Mouse (Mus musculus): ENCODE results near the gene Col5a1.

DNA sequence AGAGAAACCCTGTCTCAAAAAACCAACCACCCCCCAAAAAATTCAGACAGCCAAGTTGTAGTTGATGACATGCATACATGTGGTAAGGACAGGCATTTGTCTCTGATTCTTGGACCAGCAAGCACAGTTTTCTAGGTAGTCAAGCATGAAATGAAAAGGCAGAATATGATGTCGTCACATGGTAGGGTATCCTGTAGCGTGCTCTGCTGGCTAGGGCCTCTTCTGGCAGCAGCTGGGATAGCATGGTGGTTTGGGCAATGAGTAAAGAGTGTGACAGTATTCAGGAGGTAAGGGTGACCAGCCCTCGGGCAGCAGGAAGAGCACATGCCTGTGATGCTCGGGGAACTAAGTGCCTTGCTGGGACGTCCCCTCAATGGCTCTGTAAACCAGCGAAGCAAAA is 73.0 kb downstream of the Col5a1 start:
- TF ChIP-seq CTCF (IDR thresholded peaks at IDR 0.05; ENCODE audit: insufficient read depth, low read depth, low read length), result no peak
- no peak for TF ChIP-seq POLR2A (IDR thresholded peaks at IDR 0.05; ENCODE audit: insufficient read depth, low read depth, low read length)

Data from olfactory bulb, adult 2 months (tissue).